Mouse (Mus musculus) lung, postnatal 10 days (tissue): ENCODE data around the gene Adam15.

Experiments used
- DNase-seq: peaks from one replicate; pipeline ENCODE4 v3.0.0; 2021

The Adam15 gene

DNA sequence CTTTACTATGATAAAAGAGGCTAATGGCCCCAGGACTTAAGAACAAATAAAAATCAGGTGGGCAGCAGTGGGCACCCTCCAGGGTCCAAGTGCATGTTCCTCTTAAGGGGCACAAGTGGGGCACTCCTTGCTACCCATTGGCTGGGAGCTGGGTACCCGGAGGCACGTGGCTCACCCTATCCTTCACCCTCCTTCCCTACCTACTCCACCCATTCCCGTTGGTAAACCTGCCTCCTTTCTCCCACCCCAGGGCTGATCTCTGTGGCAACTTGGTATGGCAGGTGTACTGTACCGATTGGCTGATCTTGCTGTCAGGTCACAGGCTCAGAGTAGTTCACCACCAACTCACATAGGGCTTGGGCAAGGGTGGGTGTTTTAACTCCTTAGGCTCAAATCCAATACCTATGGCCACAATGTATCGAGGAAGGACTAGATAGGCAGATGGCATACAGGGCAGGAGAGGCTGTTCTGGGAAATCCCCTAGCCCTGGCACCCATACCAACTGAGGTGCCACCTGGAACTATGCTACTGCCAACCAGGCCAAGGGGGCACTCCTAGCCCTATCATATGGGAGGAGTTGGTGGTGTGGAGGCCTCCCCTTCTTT lies 34.0 kb upstream of the Adam15 start:
- DNase-seq = no peak

DNA sequence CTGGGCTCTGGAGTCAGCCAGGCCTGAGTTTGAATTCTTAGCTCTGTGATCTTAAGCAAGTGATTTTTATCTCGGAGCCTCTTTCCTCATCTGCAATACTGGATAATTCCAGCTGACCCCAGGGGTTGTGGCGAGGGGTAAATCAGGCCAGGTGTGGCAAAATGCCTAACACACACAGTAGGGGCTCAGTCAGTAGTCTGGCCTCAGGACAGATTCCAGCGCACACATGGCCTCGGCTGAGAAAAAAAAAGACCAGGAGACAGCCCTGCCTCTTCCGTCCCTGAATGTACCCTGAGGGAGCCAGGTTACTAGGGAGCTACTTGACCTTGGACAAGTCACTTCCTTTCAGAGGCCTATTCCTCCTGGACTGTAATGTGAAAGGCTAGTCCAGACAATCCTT lies 33.2 kb upstream of the Adam15 start:
- DNase-seq = no peak

DNA sequence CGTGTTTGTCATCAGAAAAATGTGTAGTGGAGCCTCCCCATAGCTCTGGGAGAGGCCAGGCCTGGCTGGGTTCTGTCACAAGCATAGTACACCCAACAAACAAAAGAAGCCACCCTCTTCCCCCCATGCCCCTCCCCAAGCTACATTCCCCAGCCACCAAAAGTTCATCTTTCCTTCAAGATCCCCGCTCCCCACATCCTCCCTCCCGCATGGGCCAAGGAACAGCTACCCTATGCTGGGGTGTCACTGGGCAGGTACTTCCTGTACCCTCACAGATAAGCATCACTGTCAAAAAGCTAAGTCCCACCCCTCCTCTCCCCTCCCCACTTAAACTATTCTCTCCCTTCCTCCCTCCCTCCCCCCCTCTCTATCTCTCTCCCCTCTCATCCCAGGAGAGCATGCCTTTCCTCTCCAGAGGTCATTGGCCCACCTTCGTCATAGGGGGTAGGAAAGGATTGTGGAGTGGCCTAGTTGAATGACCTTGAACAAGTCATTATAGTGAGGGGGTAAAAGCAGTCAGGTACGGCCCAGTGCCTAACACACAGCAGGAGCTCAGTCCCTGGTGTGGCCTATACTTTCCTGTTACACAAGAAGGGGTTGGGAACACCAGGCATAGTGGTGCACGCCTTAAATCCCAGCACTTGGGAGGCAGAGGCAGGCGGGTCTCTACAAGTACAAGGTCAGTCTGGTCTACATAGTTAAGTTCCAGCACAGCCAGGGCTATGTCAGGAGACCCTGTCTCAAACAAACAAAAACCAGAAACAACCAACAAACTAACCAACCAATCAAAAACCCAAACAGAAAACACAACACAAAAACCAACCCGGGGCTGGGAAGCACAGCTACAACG lies 32.5 kb upstream of the Adam15 start:
- no peak for DNase-seq

GRCm38 (mm10) chr3:89381233-89381632 lies 31.4 kb upstream of the Adam15 start:
- DNase-seq = no peak

DNA sequence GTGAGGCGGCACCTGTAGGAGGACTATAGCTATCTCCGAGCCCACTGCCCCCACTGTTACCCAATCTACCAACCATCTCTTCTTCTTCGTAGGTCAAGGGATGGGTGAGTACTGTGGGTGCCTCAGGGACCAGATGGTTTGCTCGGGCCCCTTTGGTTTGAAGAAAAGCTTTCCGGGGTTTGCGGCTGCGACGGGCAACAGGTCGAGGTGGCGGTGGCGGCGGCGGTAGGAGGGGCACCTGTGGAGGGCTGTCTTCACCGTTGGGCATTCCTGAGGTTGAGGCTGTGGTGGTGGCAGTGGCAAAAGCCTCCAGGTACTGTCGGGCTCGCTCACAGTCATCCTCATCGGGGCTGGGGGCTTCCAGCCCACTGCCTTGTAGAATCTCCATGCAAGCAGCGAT lies 30.9 kb upstream of the Adam15 start:
- no peak for DNase-seq

DNA sequence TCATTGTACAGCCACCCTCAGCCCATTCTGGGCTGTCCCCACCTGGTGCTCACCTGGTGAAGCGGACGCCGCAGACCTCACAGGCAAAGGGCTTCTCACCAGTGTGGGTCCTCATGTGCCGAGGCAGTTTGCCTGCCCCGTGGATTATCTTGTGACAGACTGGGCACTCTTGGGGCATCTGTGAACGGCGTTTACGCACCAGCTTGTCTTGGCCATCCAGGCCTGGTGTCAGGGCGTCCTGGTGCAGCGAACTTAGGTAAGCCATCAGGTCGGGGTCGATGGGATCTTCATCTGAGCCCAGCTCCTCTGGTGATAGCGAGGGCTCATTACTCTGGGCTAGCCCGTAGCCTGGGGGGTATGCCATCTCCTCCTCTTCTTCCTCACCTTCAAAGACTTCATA lies 30.5 kb upstream of the Adam15 start:
- no peak for DNase-seq

- no peak for DNase-seq
These were observed 29.8 kb upstream of the Adam15 start for GRCm38 (mm10) chr3:89379388-89380131.

GRCm38 (mm10) chr3:89378394-89379067 lies 28.7 kb upstream of the Adam15 start:
- peak; percentile 86 for DNase-seq

DNA sequence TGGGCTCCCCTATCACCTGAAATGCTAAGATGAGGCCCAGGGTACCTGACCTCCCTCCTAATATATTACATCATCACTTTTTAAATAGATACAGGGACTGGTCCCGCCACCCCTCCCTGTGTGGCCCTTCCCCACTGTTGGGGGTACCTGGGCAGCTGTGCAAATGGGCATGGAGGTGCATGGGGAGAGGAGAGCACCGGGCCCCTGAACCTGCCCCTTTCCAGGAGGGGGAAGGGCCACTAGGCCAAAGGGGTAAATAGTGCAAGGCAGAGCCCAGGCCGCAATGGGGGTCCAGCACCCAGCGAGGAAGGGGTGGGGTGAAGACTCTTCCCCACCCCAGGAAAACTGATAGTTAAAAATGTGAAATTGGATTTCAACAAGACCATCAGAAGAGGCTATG lies 28.0 kb upstream of the Adam15 start:
- no peak for DNase-seq

DNA sequence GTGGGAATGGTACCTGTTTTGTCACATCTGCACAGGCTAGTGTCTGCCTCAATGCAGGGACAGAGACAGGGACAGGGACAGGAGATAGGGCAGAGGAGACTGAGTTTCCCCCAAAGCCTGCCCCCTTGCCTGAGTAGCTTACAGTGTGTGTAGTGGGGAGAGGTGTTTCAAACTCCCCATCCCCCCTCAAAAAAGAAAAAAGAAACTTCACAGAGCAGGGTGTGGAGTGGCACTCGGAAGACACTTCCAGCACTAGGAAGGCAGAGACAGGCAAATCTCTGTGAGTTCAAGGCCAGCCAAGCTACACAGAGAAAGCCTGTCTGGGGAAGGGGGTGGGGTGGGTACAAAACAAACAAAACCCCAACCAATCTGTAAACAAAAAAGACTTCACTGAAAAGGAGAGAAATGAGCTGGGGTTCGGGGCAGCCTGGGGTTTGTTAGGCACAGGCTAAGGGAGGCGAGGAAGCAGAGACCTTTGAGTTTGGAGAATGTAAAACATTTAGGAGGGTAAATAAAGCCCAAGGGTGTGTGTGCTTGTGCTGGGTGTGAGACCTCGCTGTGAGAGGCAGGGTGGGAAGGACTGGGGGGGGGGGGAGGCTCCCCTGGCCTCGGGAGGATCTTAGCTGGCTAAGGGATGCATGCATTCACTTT lies 23.9 kb upstream of the Adam15 start:
- no peak for DNase-seq

GRCm38 (mm10) chr3:89367338-89367737 lies 17.5 kb upstream of the Adam15 start:
- no peak for DNase-seq

GRCm38 (mm10) chr3:89365486-89366414 lies 16.0 kb upstream of the Adam15 start:
- no peak for DNase-seq

DNA sequence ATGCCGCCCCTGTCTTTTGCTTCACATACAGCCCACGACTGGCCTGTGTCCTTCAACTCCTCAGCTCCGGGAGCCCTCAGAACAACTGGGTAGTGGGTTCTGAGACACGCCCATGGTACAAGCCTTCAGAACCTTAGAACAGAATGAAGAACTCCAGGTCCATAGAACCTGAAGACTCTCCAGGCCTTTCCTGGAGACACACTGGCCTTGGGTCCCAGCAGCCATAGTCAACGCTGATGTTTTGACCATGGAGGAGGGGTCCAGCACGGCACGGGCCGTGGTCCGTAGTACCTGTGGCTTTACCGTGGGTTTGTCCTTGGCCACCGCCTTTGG lies 15.3 kb upstream of the Adam15 start, which contains the start of gene Dcst1:
TSS of gene Dcst1 (minus strand) at position 101 of the 333 bp plus-strand sequence.
- no peak for DNase-seq

GRCm38 (mm10) chr3:89364631-89365030 lies 14.8 kb upstream of the Adam15 start:
- DNase-seq = no peak

- no peak for DNase-seq
These were observed 11.9 kb upstream of the Adam15 start, which contains the start of gene Dcst2 for GRCm38 (mm10) chr3:89361675-89362074. Gene Dcst2 (plus strand): TSS chr3:89361975.

DNA sequence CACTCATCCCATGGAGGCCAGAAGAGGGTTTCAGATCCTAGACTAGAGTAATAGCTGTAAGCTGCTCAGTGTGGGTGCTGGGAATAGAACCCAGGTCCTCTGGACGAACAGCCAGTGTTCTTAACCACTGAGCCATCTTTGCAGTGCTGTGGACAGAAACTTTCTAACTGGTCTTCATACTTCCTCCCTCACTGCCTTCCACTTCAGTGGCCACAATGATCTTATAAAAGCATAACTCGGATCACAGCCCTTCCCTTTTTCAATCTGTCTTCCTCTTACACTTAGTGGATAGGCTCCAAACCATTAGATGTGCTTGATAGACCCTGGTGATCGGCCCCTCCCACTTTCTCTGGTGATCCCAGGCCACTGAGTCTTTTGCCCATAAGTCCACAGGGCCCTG lies 10.4 kb upstream of the Adam15 start:
- DNase-seq = no peak

DNA sequence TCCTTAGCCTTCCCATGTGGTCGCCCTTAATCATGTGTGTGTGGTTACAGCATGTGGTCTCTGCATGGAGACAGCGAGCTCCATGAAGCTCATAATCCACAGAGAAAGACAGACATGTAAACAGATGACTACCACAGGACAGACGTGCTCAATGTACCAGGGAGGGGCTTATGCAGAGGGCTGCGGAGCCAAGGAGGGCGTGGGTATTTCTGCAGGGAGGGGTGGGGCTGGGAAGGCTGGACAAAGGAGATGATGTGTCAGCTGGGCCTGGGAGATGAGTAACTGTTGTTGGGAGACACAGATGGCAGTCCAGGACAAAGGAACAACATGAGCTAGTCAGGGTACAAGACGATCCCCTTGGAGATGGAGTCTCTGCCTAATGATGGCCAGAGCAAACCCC lies 9.8 kb upstream of the Adam15 start:
- peak; percentile 30 for DNase-seq

DNA sequence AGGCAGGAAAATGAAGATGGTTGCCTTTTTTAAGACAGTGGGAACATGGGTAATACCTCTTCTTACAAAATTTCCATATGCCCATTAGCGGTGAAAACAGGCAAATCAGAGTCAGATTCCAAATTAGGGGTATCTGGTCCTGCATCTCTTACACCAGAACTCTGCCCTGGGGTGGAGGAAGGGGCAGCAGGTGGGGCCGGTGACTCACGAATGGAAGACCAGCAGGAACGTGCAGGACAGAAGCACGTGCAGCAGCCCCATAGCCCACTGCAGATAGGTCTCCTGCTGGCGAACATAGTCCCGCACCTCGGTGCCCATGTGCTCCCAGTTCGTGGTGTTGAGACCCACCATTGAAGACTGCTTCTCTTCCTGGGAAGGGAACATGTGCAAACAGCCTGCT lies 6.2 kb upstream of the Adam15 start:
- no peak for DNase-seq

- no peak for DNase-seq
These were observed 5.7 kb upstream of the Adam15 start for GRCm38 (mm10) chr3:89355512-89355902.

GRCm38 (mm10) chr3:89354816-89355511 lies 5.2 kb upstream of the Adam15 start:
- peak; percentile 95 for DNase-seq

DNA sequence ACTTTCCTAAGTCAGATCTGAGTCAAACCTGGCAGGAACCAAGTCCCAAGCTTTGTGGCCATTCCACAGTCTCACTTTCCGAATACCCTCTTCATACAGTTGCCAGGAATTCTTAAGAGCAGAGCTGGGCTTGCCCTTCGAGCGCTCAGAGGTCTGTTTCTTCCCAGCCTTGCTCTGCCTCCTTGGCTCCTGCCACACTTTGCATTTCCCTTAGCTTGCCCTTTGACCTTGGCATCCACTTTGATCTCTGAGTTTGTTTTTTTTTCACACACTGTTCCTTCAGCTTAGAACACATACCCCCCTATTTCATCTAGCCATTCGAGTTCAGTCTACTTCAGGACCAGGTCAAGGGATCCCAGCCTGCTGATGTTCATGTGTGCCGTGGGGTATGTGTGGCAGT lies 1.5 kb upstream of the Adam15 start:
- no peak for DNase-seq
